Mouse (Mus musculus) NIH3T3 (cell line): ENCODE results near the gene Pih1d2.
"Not testable (repeated sequence)": the region's sequence is repeated elsewhere in the genome, so short reads cannot be mapped to it uniquely, and the experiment has no call there.

Experiments
- DNase-seq: peaks from one replicate; pipeline ENCODE4 v3.0.0-alpha.2; 2012; ENCODE audit warnings: low read depth

The Pih1d2 gene

DNA sequence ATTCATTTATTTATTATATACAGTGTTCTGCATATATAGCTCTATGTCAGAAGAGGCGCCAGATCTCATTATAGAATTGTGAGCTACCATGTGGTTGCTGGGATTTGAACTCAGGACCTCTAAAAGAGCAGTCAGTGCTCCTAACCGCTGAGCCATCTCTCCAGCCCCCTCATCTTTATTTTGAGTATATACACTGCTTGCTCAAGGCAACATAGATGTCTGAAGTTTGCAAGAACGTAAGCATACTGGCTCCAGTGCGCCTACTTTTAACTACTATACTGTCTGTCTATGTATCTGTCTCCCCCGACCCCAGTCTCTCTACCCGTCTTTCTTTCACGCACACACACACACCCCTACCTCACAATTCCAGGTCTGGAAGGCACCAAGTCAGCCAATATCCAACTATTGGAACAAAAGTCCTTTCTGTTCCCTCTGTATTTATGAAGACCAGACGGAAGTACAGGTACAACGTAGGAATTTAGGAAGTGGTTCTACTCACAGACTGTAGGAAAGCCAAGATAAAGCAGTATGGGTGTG lies 741 bp downstream of the Pih1d2 start:
- no peak for DNase-seq

DNA sequence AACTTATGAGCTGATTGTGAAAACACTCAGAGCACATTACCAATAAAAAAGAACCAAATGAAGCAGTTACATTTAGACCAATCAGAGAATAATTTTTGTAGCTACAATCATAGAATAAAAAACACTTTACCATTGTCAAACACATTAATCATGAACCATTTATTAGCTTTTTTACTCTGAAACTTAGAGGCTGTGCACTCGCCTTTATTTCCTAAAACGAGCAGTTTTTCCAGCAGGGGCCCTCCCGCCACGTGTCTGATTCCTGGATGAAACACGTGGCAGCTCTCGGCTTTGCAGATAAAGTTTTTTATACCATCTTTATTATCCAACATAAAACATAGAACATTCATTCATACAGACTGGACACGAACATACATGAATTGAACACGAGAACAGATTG lies 13.8 kb downstream of the Pih1d2 start:
- DNase-seq, result not testable (repeated sequence)

GRCm38 (mm10) chr9:50632016-50632688 lies 15.0 kb downstream of the Pih1d2 start:
- DNase-seq, result no peak

DNA sequence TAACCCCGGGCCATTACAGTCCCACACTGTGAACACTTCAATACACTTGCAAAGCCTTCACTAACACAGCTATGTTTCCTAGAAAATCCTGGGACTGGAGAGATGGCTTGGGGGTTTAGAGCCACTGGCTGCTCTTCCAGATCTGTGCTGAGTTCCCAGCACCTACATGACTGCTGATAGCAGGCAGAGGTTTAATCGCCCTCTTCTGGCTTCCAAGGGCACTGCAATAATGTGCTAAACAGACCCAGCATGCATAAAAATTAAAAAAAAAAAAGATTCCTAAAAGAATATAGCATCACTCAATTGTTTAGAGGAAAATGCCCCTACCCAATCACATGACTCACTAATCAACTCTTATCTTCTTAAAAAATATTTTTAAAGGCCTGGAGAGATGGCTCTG lies 15.9 kb downstream of the Pih1d2 start:
- peak; percentile 55 for DNase-seq

DNA sequence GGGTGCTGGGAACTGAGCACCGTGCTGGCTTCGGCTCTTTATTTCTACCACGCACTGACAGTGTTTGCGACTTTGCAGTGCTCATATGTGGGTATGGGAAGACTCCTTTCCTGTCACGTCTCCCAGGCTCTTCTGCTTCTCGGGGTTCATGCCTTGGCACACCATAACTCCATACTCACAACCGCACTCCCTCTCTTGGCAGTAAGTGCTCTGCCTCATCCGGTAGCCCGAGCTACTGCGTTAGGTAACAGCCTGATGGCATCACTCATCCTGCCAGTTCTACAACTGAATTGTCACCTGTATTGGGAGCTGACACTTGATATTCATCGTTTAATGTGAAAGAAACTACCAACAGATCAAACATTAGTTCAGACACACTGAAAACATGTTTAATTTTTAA lies 17.1 kb downstream of the Pih1d2 start:
- no peak for DNase-seq

DNA sequence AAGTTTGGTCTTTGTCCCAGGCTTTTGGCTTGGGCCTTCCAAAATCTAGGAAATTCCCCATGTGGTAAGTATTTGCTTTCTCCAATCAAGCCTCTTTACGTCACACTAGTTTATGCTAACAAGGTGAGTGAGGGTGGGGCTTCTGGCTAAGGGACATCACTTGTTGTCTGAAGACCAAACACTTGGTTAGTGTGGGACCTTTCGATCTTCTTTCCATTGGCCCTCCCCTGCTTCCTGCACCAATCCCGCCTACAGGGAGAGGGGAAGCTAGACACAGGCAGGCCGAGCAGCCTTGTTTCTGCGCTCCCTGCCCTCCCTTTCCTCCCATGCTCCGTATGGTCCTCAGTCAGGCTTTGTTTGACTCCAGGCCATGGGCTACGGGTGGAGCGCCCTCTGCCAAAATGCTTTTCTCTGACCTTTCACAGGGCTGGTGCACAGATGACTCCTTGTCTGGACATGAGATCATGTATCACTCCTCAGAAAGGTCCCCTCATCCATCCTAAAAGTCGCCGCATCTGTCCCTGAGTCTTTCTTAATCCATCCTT lies 29.8 kb downstream of the Pih1d2 start:
- no peak for DNase-seq

DNA sequence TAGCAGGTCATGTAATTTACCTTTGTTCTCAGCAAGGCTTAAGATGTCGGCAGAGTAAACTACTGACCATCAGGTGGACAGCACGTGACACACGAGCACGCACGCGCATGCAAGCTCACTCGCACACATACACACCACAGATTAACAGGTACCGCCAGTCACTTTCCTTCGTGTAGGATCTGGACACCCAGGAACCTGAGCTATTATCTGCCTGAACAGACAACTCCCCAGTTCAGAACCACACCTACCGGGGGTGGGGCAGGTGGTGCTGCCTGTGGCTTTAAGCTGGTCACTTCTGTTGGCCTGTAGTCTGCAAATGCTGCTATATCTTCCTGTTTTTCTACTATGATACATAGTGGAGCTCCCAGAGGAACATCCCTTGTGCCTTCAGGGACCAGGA lies 33.4 kb downstream of the Pih1d2 start:
- no peak for DNase-seq

DNA sequence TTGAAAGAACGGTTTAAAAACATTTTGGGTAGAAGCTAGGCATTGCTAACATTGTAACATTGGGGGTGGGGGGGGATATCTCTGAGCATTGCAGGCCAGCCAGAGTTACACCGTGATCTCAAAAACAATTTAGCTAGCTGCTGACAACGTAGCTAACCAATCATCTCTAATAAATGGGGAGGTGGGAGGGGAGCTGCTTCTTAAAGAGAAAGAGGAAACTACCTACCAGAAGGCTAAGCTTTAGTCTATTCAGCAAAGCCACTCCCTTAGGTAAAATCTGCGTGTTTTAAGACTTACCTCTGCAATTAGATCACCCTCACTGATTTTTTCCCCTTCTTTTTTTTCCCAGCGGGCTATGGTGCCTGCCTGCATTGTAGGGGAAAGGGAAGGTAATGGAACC lies 41.3 kb downstream of the Pih1d2 start:
- no peak for DNase-seq

DNA sequence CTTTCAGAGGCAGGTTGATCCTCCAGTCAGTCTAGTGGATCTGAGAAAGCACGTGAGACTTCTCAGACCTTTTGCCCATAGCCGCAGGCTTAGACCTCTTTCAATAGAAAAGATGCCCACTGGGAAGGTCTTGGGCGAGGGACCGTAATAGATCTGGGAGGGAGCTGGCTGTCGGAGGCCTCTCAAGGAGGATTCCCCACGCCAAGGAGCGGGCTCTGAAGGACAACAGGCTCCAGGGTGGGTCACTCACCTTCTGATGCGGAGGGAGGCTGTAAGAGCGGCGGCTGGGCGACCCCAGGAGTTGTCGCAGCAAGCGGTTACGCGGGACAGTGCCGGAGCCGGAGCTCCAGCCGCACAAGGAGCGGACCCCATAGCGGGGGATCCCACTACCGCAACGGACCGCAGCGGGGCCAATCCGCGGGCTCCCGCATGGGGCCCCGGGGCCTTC lies 41.8 kb downstream of the Pih1d2 start:
- peak; percentile 14 for DNase-seq

DNA sequence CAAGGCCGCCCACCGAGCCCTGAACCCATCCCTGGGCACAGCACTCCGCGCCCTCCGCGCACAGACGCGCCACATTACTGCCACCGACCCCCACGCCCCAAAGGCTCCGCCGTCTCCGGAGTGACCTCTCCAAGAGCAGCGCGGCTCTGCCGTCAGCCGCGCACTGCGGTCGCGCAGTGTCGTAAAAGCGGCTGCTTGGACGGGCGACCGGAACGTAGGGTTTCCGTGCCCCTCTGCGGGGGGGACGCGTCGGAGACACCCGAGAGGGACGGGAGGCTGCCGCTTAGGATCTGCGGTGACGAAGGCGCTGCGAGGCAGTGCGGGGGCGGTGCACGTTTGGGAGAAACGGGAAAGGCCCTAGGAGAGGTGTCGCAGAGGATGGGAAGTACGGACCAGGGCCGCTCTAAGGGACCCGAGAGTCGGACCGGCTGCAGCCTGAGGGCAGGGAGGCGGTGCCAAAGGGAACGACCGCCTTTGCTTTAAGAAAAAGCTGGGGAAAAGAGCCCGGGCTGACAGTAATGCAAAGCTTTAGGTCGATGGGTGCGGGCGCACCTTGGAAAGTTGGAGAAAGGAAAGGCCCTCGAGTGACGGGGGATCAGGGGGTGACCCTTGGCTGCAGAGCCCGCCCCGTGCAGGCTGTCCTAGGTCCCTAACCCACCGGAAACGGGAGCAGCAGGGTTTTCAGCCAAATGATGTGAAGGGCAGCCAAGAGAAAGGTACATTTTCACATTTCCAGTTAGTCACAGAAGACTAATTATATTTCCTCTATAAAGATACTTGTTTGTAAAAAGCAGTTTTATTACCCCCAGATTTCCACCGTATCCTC lies 42.5 kb downstream of the Pih1d2 start, which contains the start of gene Dlat:
TSS of gene Dlat (minus strand) at position 389 of the 826 bp plus-strand sequence.
- DNase-seq, result peak; percentile 86

DNA sequence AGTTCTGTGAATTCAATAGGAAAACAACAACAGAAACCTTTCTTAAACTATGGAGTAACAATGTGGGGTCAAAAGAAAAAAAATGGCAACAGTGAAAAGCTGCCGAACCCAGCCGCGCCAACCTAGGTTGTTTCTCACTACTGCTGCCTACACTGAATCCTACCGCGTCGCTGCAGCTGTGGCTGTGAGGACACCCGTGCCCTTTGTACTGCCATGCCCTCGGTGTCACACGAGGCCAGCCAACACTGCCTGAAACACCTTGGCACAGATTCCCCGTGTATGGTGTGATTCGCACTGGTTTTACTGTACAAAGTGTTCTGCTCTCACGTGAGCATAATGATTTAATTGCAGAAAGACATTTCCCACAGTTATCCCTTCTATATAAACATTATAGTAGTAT lies 43.3 kb downstream of the Pih1d2 start:
- peak; percentile 25 for DNase-seq

- DNase-seq, result no peak
Measured at GRCm38 (mm10) chr9:50664826-50665225, 47.7 kb downstream of the Pih1d2 start.

- DNase-seq, result no peak
Measured at GRCm38 (mm10) chr9:50666442-50666841, 49.3 kb downstream of the Pih1d2 start.

- no peak for DNase-seq
Measured at GRCm38 (mm10) chr9:50667579-50668498, 50.7 kb downstream of the Pih1d2 start.

GRCm38 (mm10) chr9:50670690-50671089 lies 53.6 kb downstream of the Pih1d2 start:
- DNase-seq, result peak; percentile 81
